Mouse (Mus musculus): ENCODE results near the gene Fbln5. TPM values are rescaled to one million over a fixed set of nuclear protein-coding genes. Genes with fewer than 3 reads are reported as not detected.

Gene Fbln5
- polyA plus RNA-seq, 1 experiment from 2014 or later = 75.9 TPM

- Histone ChIP-seq H3K9ac (no peak overlapping the region), H3K4me3 (no peak overlapping the region), H3K4me2 (replicated peaks) (no peak overlapping the region), H3K4me1 (no peaks in the 10 kb centered on the region), H3K9me3 (no peaks in the 10 kb centered on the region), H3K27me3 (no peaks in the 10 kb centered on the region), H3K36me3 (no peaks in the 10 kb centered on the region), H3K27ac (no peak overlapping the region)
- ATAC-seq (ENCODE audit: insufficient number of reproducible peaks, insufficient read depth, low FRiP score, low TSS enrichment) = peak; percentile 22; the same call in 1 of the 2 replicates
- WGBS = 39% methylated on average over 2 of the region's 2 CpGs
Observed at GRCm38 (mm10) chr12:101742375-101742774, 76.5 kb downstream of the Fbln5 start.

- Histone ChIP-seq H3K9me3 (no peaks in the 10 kb centered on the region), H3K4me2 (replicated peaks) (no peak overlapping the region), H3K4me1 (no peaks in the 10 kb centered on the region), H3K27ac (no peak overlapping the region), H3K36me3 (no peaks in the 10 kb centered on the region), H3K27me3 (no peaks in the 10 kb centered on the region), H3K4me3 (no peak overlapping the region), H3K9ac (no peak overlapping the region)
- ATAC-seq (ENCODE audit: insufficient number of reproducible peaks, insufficient read depth, low FRiP score, low TSS enrichment) = no peak
- 59% methylated on average over 2 of the region's 2 CpGs for WGBS
Observed at GRCm38 (mm10) chr12:101740486-101740885, 78.4 kb downstream of the Fbln5 start.

- Histone ChIP-seq H3K4me1 (no peaks in the 10 kb centered on the region), H3K27ac (no peak overlapping the region), H3K27me3 (no peaks in the 10 kb centered on the region), H3K9me3 (no peaks in the 10 kb centered on the region), H3K4me3 (no peak overlapping the region), H3K9ac (no peak overlapping the region), H3K4me2 (replicated peaks) (no peak overlapping the region), H3K36me3 (no peaks in the 10 kb centered on the region)
- ATAC-seq (ENCODE audit: insufficient number of reproducible peaks, insufficient read depth, low FRiP score, low TSS enrichment) = no peak
- WGBS = 17% methylated on average over 2 of the region's 2 CpGs
Observed at GRCm38 (mm10) chr12:101740045-101740444, 78.8 kb downstream of the Fbln5 start.

- Histone ChIP-seq H3K27ac (no peak overlapping the region), H3K9ac (peak overlapping the region; percentile 54)
Observed at GRCm38 (mm10) chr12:101718755-101719150, 100.1 kb downstream of the Fbln5 start.

GRCm38 (mm10) chr12:101718054-101718754 is 100.7 kb downstream of the Fbln5 start, which contains the start of gene Tc2n:
Gene Tc2n, minus strand, starts transcription at chr12:101718523.
- WGBS = under 1% methylated on average over 66 of the region's 75 CpGs
- Histone ChIP-seq H3K9me3 (no peaks in the 10 kb centered on the region), H3K4me1 (no peaks in the 10 kb centered on the region; the same call in 1 of the 2 replicates), H3K27me3 (peaks cover 14% of the 10 kb centered on the region), H3K36me3 (no peaks in the 10 kb centered on the region), H3K27ac (no peak within 1 kb of the TSS), H3K4me2 (replicated peaks) (peak within 1 kb of the TSS; percentile 98), H3K9ac (peak within 1 kb of the TSS; percentile 54), H3K4me3 (peak within 1 kb of the TSS; percentile 71)
- ATAC-seq (ENCODE audit: insufficient number of reproducible peaks, insufficient read depth, low FRiP score, low TSS enrichment) = peak; percentile 97

More at GRCm38 (mm10) chr12:101718755-101719150, 100.1 kb downstream of the Fbln5 start:
- H3K27me3 ChIP-seq = peaks cover 14% of the 10 kb centered on the region
- peak; percentile 82 for ATAC-seq (ENCODE audit: insufficient number of reproducible peaks, insufficient read depth, low FRiP score, low TSS enrichment)
- no peaks in the 10 kb centered on the region; the same call in 1 of the 2 replicates for H3K4me1 ChIP-seq
- peak overlapping the region; percentile 98 for H3K4me2 ChIP-seq (replicated peaks)
- H3K4me3 ChIP-seq = peak overlapping the region; percentile 71
- WGBS = 0% methylated on average over 9 of the region's 9 CpGs
- H3K9me3 ChIP-seq = no peaks in the 10 kb centered on the region
- no peaks in the 10 kb centered on the region for H3K36me3 ChIP-seq

GRCm38 (mm10) chr12:101699176-101699575 is 119.7 kb downstream of the Fbln5 start:
- no peaks in the 10 kb centered on the region for H3K4me1 ChIP-seq
- H3K9ac ChIP-seq = no peak overlapping the region
- no peaks in the 10 kb centered on the region for H3K27me3 ChIP-seq
- no peak for ATAC-seq (ENCODE audit: insufficient number of reproducible peaks, insufficient read depth, low FRiP score, low TSS enrichment)
- H3K27ac ChIP-seq = no peak overlapping the region
- no peaks in the 10 kb centered on the region for H3K36me3 ChIP-seq
- no peak overlapping the region for H3K4me3 ChIP-seq
- WGBS = 83% methylated on average over 3 of the region's 3 CpGs
- no peak overlapping the region for H3K4me2 ChIP-seq (replicated peaks)
- H3K9me3 ChIP-seq = no peaks in the 10 kb centered on the region

Other genes starting within 250 kb of the Fbln5 start
- 0.39 and 0.40 TPM in 2 replicates for gene Tc2n, start 100.5 kb downstream of the Fbln5 start, polyA plus RNA-seq (2016; fragmentation: Nextera tagmentation; extraction: Ambion mirVana)
- gene Trip11, start 94.2 kb upstream of the Fbln5 start, polyA plus RNA-seq (2016; fragmentation: Nextera tagmentation; extraction: Ambion mirVana) = 26.6 and 28.5 TPM in 2 replicates
- gene Atxn3, start 139.2 kb upstream of the Fbln5 start, polyA plus RNA-seq (2016; fragmentation: Nextera tagmentation; extraction: Ambion mirVana) = 9.9 and 11.2 TPM in 2 replicates
- 32.2 and 33.9 TPM in 2 replicates for gene Cpsf2, start 156.9 kb upstream of the Fbln5 start, polyA plus RNA-seq (2016; fragmentation: Nextera tagmentation; extraction: Ambion mirVana)